In genomic region chr17:31040421-31040820, GRCm38 (mm10) we compare ENCODE assay signal across 25 mouse cellular contexts. TPM values are rescaled to one million over a fixed set of nuclear protein-coding genes. Genes with fewer than 3 reads are reported as not detected.
DNase-seq lines count a peak whose midpoint lies in the region; TF ChIP-seq lines count a peak whose summit lies in the region.
"Had no signal": no experiment of that assay in that cellular context is flagged by ENCODE, and none has a peak within 500 bp of the region (broad histone marks: within the 10 kb centered on the region; RNA-seq: fewer than 3 reads in every experiment).

No protein-coding gene starts in this region.

- H3K9me3 ChIP-seq in CH12.LX (replicated peaks; ENCODE audit: low read length) = no peaks in the 10 kb centered on the region
- H3K9me3 ChIP-seq: forebrain, embryonic 10.5 days; heart, embryonic 15.5 days; limb, embryonic 15.5 days; megakaryocyte, embryonic 14.5 days; midbrain, embryonic 15.5 days; neural tube, embryonic 12.5 days had no signal

- TF ChIP-seq POLR2A in lung, adult 2 months (IDR thresholded peaks at IDR 0.05; ENCODE audit: borderline replicate concordance, extremely low read depth, low read depth, low read length) = no peak
- no peak for TF ChIP-seq POLR2A in CH12.LX (IDR thresholded peaks at IDR 0.05; ENCODE audit: low read depth, low read length)

- in situ Hi-C loops in CH12.LX (cut with MboI; ENCODE audit: low pct_ligation_motif_present, low pct_unique_long_range_greater_than_20kb, low sequenced_read_pairs) = no loop called here

- TF ChIP-seq CTCF in lung, adult 2 months (IDR thresholded peaks at IDR 0.05; ENCODE audit: insufficient read depth, low read length) = no peak
- TF ChIP-seq CTCF in CH12.LX (conservative IDR thresholded peaks at IDR 0.05 in 1 of 2, IDR thresholded peaks at IDR 0.05 in 1 of 2; ENCODE audit: low read depth in 2 of 2, low read length in 2 of 2) = no peak

- WGBS in lung, adult 2 months = 62% methylated on average over 7 of the region's 7 CpGs

- no peaks in the 10 kb centered on the region for H3K36me3 ChIP-seq in CH12.LX (replicated peaks in 1 of 2; ENCODE audit: control insufficient read depth in 1 of 2, insufficient read depth in 1 of 2, low read length in 1 of 2)
- H3K36me3 ChIP-seq: forebrain, embryonic 10.5 days; heart, embryonic 15.5 days; limb, embryonic 15.5 days; midbrain, embryonic 15.5 days; neural tube, embryonic 12.5 days had no signal

- no peaks in the 10 kb centered on the region; the same call in 1 of the 2 replicates for H3K4me1 ChIP-seq in lung, adult 2 months (ENCODE audit: control insufficient read depth, insufficient read depth, low read length)
- H3K4me1 ChIP-seq in CH12.LX (ENCODE audit: control insufficient read depth in 1 of 2, insufficient read depth in 2 of 2) = peaks cover 24 to 67% of the 10 kb centered on the region in 2 experiments
- peaks cover 15% of the 10 kb centered on the region for H3K4me1 ChIP-seq in brown adipose tissue, adult 24 weeks (ENCODE audit: control insufficient read depth, insufficient read depth, insufficient read length, low read length)
- H3K4me1 ChIP-seq: limb, embryonic 15.5 days; neural tube, embryonic 12.5 days had no signal

- no peak for TF ChIP-seq RAD21 in CH12.LX (IDR thresholded peaks at IDR 0.05; ENCODE audit: low read depth, low read length)

- H3K9ac ChIP-seq in CH12.LX (ENCODE audit: insufficient read depth, low read depth) = no peak overlapping the region
- H3K9ac ChIP-seq: forebrain, postnatal 0 days; heart, embryonic 15.5 days; hindbrain, embryonic 14.5 days; limb, embryonic 15.5 days; midbrain, embryonic 15.5 days; neural tube, embryonic 12.5 days had no signal

- no peak for TF ChIP-seq EP300 in CH12.LX (IDR thresholded peaks at IDR 0.05; ENCODE audit: low read length)

- peak; percentile 35 for DNase-seq in adrenal gland, postnatal 10 days
- no peak for DNase-seq in adrenal gland, postnatal 25 days
- peak; percentile 32 to 35 for DNase-seq in lung, adult 18-20 months
- no peak for DNase-seq in lung, adult 2 months
- no peak for DNase-seq in CH12.LX (ENCODE audit: extremely low read depth)
- no peak for DNase-seq in heart, adult 8-10 months (ENCODE audit: low spot score)
- DNase-seq: cerebellum, adult 11 months; cerebellum, postnatal 10 days; forebrain, postnatal 0 days; gastrocnemius, postnatal 25 days; heart, postnatal 4 days; kidney, adult 2 months; right cerebral cortex, postnatal 14 days; thymus, postnatal 25 days had no signal

- H3K4me3 ChIP-seq in lung, adult 2 months (replicated peaks; ENCODE audit: extremely low read depth, low read depth, low read length) = no peak overlapping the region
- H3K4me3 ChIP-seq in CH12.LX (replicated peaks in 1 of 3; ENCODE audit: low read depth in 2 of 3, low read length in 2 of 3, poor library complexity in 1 of 3) = no peak overlapping the region
- H3K4me3 ChIP-seq in brown adipose tissue, adult 24 weeks (ENCODE audit: insufficient read depth, low read depth, low read length) = no peak overlapping the region
- H3K4me3 ChIP-seq: forebrain, embryonic 10.5 days; heart, adult 2 months; heart, embryonic 15.5 days; left cerebral cortex, adult 2 months; limb, embryonic 15.5 days; midbrain, embryonic 15.5 days; neural tube, embryonic 12.5 days had no signal

- dilution Hi-C loops in CH12.LX (cut with MboI; ENCODE audit: extremely low pct_ligation_motif_present, extremely low pct_unique_long_range_greater_than_20kb, low sequenced_read_pairs) = no loop called here

- no peaks in the 10 kb centered on the region for H3K79me2 ChIP-seq in CH12.LX (replicated peaks; ENCODE audit: control insufficient read depth, extremely low read depth, insufficient read depth, poor library complexity, severe bottlenecking)

- peak overlapping the region; percentile 32; the same call in 1 of the 2 replicates for H3K4me2 ChIP-seq in CH12.LX (ENCODE audit: insufficient read depth, low read depth, poor library complexity, severe bottlenecking)
- H3K4me2 ChIP-seq: heart, embryonic 15.5 days; hindbrain, embryonic 14.5 days; limb, embryonic 15.5 days; midbrain, embryonic 15.5 days; neural tube, embryonic 12.5 days had no signal

- peaks cover 13% of the 10 kb centered on the region for H3K27me3 ChIP-seq in CH12.LX (replicated peaks)
- H3K27me3 ChIP-seq: heart, embryonic 15.5 days; limb, embryonic 15.5 days; midbrain, embryonic 15.5 days; neural tube, embryonic 12.5 days had no signal

- no peak overlapping the region for H3K27ac ChIP-seq in CH12.LX (ENCODE audit: insufficient read depth, low read depth)
- peak overlapping the region; percentile 90 for H3K27ac ChIP-seq in brown adipose tissue, adult 24 weeks (replicated peaks; ENCODE audit: low read depth, low read length)
- H3K27ac ChIP-seq: forebrain, embryonic 10.5 days; heart, adult 2 months; heart, embryonic 15.5 days; hindbrain, embryonic 14.5 days; kidney, postnatal 0 days; left cerebral cortex, adult 2 months; limb, embryonic 15.5 days; midbrain, embryonic 15.5 days; neural tube, embryonic 12.5 days had no signal

TF ChIP-seq in CH12.LX, 34 proteins besides CTCF, POLR2A, EP300 and RAD21:
- TF ChIP-seq GABPA (IDR thresholded peaks at IDR 0.05; ENCODE audit: insufficient replicate concordance, low read depth, low read length) = no peak
- 0 out of 2 replicates have a peak, but pooled peaks have one; percentile 7 for TF ChIP-seq ZNF384 (IDR thresholded peaks at IDR 0.05; ENCODE audit: low read depth, low read length)

RNA-seq across cellular contexts. Expression of gene Abcg1, which starts 17.1 kb away (rescaled TPM):
- total RNA-seq in adrenal gland, postnatal 10 days (2021) = 10 to 100 TPM; 12.9 to 14.2 TPM
- 5.6 and 15.8 TPM in 2 replicates for total RNA-seq in adrenal gland, postnatal 25 days (2021)
- 53.2 and 57.4 TPM in 2 replicates for polyA plus RNA-seq in lung, adult 2 months (2012; rRNA removed)
- total RNA-seq in CH12.LX (2012; rRNA removed) (4.6 and 5.2 TPM in 2 replicates), CH12.LX (2014; rRNA removed) (1.9 and 2.2 TPM in 2 replicates)
- 1.7 and 2.2 TPM in 2 replicates for polyA plus RNA-seq in CH12.LX (2012; ENCODE audit: insufficient read length, low read depth)
- polyA plus RNA-seq in brown adipose tissue, adult 24 weeks (2012; ENCODE audit: insufficient read depth, insufficient read length, missing spikeins) = 2.3 and 5.0 TPM in 2 replicates
- 1 to 10 TPM; 3.7 to 6.9 (median 6.5) TPM for total RNA-seq in heart, adult 8-10 months (2022)

Comparison
In these comparisons a context has a peak if more than half of its experiments do, and no peak if none do; other contexts are left out.
1. DNase-seq: peak in adrenal gland, postnatal 10 days (single experiment) and lung, adult 18-20 months (2 of 2); none in adrenal gland, postnatal 25 days (single experiment), lung, adult 2 months (single experiment), CH12.LX (single experiment) and heart, adult 8-10 months (single experiment).